Comparison of ENCODE assay signal across 11 mouse cellular contexts in the genomic region with DNA sequence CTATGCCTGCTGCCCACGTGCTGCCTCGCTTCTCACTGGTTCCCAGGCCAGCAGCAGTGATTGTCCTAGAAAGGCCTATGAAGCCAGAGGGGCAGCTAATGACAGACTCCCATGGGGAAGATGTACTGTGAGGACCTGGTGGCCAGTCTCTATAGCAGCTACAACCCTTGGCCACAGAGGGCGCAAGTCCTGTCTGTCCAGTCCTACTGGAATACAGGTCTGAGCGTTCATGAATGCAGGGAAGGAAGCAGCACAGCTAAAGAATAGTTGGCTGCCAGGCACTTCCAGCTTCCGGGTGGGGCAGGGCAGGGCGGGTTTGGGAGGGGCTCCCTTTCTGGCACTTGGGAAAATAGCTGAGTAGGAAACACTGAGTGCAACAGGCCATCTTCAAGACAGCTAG. TPM values are rescaled to one million over a fixed set of nuclear protein-coding genes. Genes with fewer than 3 reads are reported as not detected.
DNase-seq lines count a peak whose midpoint lies in the region; ATAC-seq and TF ChIP-seq lines count a peak whose summit lies in the region.
"Had no signal": no experiment of that assay in that cellular context is flagged by ENCODE, and none has a peak within 500 bp of the region (broad histone marks: within the 10 kb centered on the region; RNA-seq: fewer than 3 reads in every experiment).

No protein-coding gene starts in this region.

- peak overlapping the region; percentile 20; the same call in 1 of the 2 replicates for H3K27ac ChIP-seq in heart, embryonic 15.5 days
- H3K27ac ChIP-seq: hindbrain, embryonic 15.5 days; neural tube, embryonic 12.5 days had no signal

- 76% methylated on average over 6 of the region's 6 CpGs for WGBS in heart, embryonic 15.5 days

- intact Hi-C loops in heart, postnatal 10 days (cut with DNase I), result loop anchor here (5.0 kb wide), 1 partner anchor 70 kb away; no protein-coding TSS in a partner anchor

- H3K27me3 ChIP-seq in heart, embryonic 15.5 days, result no peaks in the 10 kb centered on the region
- H3K27me3 ChIP-seq: hindbrain, embryonic 15.5 days; neural tube, embryonic 12.5 days had no signal

- no peak overlapping the region for H3K9ac ChIP-seq in heart, embryonic 15.5 days
- H3K9ac ChIP-seq: hindbrain, embryonic 15.5 days; neural tube, embryonic 12.5 days had no signal

- DNase-seq in heart, postnatal 10 days, result no peak
- peak; percentile 50 for DNase-seq in 3T3-L1 (ENCODE audit: low read depth, low spot score)
- no peak for DNase-seq in brain, embryonic 14.5 days (ENCODE audit: low read depth)
- peak; percentile 56 to 72 for DNase-seq in kidney, postnatal 4 days
- DNase-seq in frontal cortex, postnatal 25 days (ENCODE audit: low spot score in 2 of 2), result no peak

- H3K4me1 ChIP-seq in heart, embryonic 15.5 days (replicated peaks), result peaks cover 9% of the 10 kb centered on the region
- H3K4me1 ChIP-seq: hindbrain, embryonic 15.5 days; neural tube, embryonic 12.5 days had no signal

- H3K4me3 ChIP-seq in heart, embryonic 15.5 days, result no peak overlapping the region
- H3K4me3 ChIP-seq: hindbrain, embryonic 15.5 days; neural tube, embryonic 12.5 days had no signal

- peak; percentile 20; the same call in 1 of the 2 replicates for TF ChIP-seq CTCF in brain, embryonic 14.5 days (IDR thresholded peaks at IDR 0.05; ENCODE audit: borderline replicate concordance, extremely low read depth, insufficient read depth, insufficient read length)

- no peak for TF ChIP-seq POLR2A in brain, embryonic 14.5 days (IDR thresholded peaks at IDR 0.05; ENCODE audit: borderline replicate concordance, extremely low read depth, insufficient read depth, insufficient read length, poor library complexity, severe bottlenecking)

- no peak overlapping the region for H3K4me2 ChIP-seq in heart, embryonic 15.5 days
- H3K4me2 ChIP-seq: hindbrain, embryonic 15.5 days; neural tube, embryonic 12.5 days had no signal

- peaks cover 39% of the 10 kb centered on the region for H3K36me3 ChIP-seq in heart, embryonic 15.5 days

- no peak for ATAC-seq in heart, embryonic 15.5 days (replicated peaks; ENCODE audit: insufficient number of reproducible peaks, insufficient read depth, low FRiP score, low read depth)
- ATAC-seq in cerebellum, adult (ENCODE audit: insufficient number of reproducible peaks, low FRiP score, low TSS enrichment), result no peak
- ATAC-seq in erythroblast, adult 5-6 weeks (replicated peaks; ENCODE audit: low FRiP score, poor library complexity, severe bottlenecking), result no peak

- no peaks in the 10 kb centered on the region for H3K9me3 ChIP-seq in heart, embryonic 15.5 days (replicated peaks)
- H3K9me3 ChIP-seq: hindbrain, embryonic 15.5 days; neural tube, embryonic 12.5 days had no signal

RNA-seq across cellular contexts. Expression of gene Degs2, which starts 15.2 kb away (rescaled TPM):
- polyA plus RNA-seq in heart, embryonic 15.5 days (2015; fragmentation: Nextera tagmentation; extraction: Ambion mirVana), result 0.54 and 2.1 TPM in 2 replicates
- total RNA-seq in heart, postnatal 10 days (2021), result under 1 TPM; 0.26 to 0.32 TPM
- 0.05 TPM in 1 of 2 replicates, not detected in the other for polyA plus RNA-seq in brain, embryonic 14.5 days (2012; rRNA removed)
- total RNA-seq in erythroblast, adult 5-6 weeks (2015; ENCODE audit: low replicate concordance), result not detected in 2 replicates
- not detected in 2 replicates for total RNA-seq in erythroblast, adult 5-6 weeks (2017; ENCODE audit: low replicate concordance)
- total RNA-seq: MEL had no signal

Comparison
In these comparisons a context has a peak if more than half of its experiments do, and no peak if none do; other contexts are left out.
1. DNase-seq: peak in 3T3-L1 (single experiment) and kidney, postnatal 4 days (2 of 2); none in heart, postnatal 10 days (0 of 2), brain, embryonic 14.5 days (single experiment) and frontal cortex, postnatal 25 days (0 of 2).